Mouse (Mus musculus): ENCODE data around the gene 5730596B20Rik. TPM values are rescaled to one million over a fixed set of nuclear protein-coding genes. Genes with fewer than 3 reads are reported as not detected.

Gene 5730596B20Rik
- total and polyA plus RNA-seq, 3 experiments: 0.04 to 0.41 (median 0.35) TPM

DNA sequence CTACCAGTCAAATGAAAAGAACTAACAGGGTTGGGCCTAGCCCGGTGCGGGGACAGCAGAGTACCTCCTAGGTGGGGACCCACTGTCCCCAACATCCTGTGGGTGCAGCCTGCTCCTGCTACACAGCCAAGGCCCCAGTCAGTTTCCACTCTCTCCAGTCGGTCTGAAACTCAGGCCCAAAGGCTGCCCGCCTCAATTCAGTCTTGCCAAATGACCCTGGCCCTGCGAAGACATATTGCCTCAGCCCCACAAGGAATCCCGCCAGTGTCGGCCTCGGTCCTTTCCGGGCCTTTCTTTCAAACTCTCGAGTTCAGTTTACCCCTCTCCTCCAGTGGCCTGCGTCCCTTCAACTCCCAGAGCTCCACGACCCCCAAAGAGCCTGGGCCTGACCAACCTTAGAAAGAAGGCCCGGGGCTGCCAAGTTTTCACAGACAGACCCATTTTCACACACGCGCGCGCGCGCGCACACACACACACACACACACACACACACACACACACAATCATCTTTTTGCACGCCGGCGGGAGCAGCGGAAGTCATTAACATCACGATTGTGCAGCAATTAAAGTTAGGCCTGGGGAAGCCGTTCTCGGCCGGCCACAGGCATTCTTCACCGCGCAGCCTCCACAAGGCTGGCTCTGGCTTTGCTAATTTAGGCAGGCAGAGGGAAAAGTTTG is 22.9 kb downstream of the 5730596B20Rik start:
- peak; percentile 54 for DNase-seq

DNA sequence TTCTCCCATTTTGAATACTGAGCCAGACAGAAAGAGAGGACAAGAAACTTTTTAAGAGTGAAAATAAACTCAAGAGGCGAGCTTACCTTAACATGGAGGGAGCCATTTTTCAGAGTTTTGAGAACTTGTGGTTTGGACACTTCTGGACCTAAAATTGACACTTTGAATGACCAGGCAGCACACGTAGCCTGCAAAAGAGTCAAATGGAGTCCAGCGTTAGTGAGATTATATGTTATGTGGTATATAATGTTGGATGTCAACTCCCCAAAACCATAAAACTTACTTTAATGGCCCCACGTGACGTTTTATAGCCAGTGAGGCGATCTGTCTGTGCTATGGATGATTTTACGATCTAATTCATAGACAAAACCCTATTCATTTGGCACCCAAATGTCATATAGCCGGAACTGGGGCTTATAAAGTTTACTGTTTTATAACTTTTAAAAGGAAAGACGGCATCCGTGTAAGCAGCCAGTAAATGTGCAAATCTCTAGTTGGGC is 23.5 kb downstream of the 5730596B20Rik start:
- DNase-seq: no peak

GRCm38 (mm10) chr6:52201269-52201668 is 24.0 kb downstream of the 5730596B20Rik start:
- no peak for DNase-seq

DNA sequence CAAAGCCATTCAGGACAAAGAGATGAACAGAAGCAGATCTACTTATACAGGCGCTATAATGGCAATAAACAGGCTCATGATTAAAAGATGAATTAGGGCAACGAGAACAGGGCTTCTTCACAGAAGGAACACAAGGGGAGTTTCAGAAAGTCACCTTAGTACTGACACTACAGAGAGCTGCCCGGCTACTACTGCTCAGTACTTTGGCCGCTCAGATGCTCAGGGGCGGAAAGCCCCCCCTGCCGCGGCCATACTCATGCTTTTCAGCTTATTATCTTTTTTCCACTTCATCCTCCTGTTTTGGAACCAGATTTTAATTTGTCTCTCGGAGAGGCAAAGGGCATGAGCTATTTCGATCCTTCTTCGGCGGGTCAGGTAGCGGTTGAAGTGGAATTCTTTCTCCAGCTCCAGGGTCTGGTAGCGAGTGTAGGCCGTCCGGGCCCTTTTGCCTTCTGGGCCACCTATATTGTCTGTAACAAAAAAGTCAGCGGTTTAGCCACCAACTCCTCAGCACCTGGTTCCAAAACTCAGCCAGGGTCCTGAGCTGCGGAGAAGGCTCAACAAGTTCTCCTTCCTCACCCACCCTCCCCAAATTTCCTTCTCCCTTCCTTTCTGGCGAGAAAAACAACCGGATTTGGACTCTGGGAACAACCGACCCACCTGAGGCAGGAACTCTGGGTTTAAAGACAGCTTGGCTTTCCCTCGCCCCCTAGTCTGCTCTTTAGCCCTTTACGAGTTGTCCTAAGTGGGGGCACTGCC is 25.2 kb downstream of the 5730596B20Rik start:
- DNase-seq: no peak

GRCm38 (mm10) chr6:52203121-52203370 is 25.7 kb downstream of the 5730596B20Rik start:
- DNase-seq: peak; percentile 73

GRCm38 (mm10) chr6:52203371-52204049 is 26.2 kb downstream of the 5730596B20Rik start:
- DNase-seq: peak; percentile 76

DNA sequence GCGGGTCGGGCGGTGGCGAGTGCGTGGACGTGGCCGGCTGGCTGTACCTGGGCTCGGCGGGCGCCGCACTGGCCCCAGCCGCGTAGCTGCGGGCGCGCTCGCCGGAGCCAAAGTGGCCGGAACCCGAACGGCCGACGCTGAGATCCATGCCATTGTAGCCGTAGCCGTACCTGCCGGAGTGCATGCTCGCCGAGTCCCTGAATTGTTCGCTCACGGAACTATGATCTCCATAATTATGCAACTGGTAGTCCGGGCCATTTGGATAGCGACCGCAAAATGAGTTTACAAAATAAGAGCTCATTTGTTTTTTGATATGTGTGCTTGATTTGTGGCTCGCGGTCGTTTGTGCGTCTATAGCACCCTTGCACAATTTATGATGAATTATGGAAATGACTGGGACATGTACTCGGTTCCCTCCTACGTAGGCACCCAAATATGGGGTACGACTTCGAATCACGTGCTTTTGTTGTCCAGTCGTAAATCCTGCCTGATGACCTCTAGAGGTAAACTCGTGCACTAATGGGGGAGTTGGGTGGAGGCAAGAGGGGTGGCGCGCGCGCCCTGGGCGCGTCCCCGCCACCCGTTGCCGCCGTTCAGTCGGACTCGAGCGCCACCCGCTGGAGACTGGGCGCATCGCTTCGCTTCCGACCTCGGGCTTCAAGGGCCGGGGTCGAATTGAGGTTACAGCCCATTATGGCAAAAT is 26.9 kb downstream of the 5730596B20Rik start, which contains the start of gene Hoxa5:
TSS of gene Hoxa5 (minus strand) at position 538 of the 703 bp plus-strand sequence.
- DNase-seq: peak; percentile 92

DNA sequence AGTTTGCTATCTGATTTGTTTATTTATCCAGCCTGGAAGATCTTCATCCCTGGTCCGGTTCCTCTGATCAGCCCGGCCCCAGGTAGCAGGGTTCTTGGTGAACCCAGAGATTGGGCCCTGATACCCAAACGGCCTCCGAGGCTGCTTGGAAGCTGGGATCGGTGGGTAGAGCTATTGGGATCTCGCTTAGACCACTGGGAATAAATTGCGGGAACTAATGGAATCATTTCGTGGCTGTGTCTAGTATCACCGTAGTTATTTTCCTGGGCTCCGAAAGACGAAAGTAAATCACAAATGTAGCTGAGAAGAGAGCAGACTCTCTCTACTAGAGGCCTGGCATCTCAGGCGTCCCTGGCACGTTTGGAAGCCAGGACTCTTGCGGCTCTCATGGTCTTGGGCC is 27.9 kb downstream of the 5730596B20Rik start:
- DNase-seq: no peak

GRCm38 (mm10) chr6:52205638-52206621 is 28.6 kb downstream of the 5730596B20Rik start:
- DNase-seq: no peak

DNA sequence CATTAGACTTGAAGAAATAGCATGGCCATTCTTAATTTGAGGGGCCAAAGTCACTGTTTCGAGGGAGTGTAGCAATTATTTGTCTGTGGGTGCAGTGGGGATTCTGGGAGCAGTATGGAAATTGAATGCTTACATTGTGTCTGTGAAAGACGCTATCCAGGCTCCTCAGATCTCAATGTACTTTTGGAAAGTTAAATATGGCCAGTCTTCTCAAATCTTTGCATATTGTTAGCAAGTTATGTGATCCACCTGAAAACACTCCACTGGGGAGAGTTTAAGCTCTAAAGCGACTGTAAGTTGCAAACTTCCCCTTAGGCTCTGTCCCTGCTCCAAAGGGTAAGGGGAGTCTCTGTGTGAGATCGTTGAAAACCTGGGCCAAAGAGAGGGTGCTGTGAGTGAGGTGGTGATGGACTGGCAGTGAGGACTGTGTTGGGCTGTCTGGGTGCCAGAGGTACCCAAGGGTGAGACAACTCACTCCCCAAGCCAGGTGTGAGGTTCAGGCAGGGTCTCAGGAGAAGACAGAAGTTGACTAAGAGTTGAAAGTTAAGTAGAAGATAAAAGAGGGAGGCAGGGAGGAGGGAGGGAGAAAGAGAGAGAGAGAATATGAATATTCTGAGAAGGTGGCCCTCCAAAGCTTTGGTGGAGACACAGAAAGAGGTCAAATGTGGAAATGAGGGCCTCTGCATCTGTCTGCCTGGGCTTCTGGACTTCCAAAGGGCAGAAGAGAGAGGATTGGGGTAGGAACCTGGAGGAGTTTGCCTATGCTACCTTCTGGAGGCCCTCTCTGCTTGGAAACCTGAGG is 29.8 kb downstream of the 5730596B20Rik start:
- no peak for DNase-seq

- DNase-seq: no peak
These were observed 30.3 kb downstream of the 5730596B20Rik start for GRCm38 (mm10) chr6:52207684-52207976.

DNA sequence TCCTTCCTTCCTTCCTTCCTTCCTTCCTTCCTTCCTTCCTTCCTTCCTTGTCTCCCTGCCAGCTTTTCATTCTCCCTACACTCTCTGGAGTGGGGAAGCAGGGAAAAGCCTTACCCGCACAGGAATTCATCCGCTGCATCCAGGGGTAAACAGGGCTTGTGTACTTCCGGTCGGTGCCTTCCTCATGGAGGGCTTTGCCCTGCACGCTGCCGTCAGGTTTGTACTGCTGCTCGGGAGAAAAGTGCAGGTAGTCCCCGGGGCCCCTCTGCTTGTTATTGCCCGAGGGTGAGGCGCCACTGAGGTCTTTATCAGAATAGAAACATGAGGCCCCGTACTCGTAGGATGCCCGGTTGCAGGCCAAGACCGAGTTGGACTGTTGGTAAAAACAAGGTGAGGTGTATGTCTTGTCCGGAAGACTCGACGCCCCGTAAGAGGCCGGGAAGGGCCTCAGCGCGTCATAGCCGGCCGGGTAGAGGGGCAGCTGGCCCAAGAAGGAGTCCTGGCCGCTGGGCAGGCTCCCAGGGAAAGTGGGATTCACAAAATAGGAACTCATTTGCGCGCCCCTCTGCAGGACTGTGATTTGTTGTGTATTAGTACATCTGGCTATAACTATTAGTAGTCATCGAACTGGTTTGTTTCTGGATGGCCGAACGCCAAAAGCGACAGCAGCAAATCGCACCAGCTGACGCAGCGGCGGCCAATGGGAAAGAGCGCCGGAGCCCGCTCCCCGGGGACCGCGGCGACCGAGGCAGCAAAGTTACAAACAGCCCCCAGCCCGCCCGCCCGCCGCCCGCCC is 31.0 kb downstream of the 5730596B20Rik start, which contains the start of gene Hoxa6:
TSS of gene Hoxa6 (minus strand) at position 651 of the 796 bp plus-strand sequence.
- peak; percentile 85 for DNase-seq

- DNase-seq: peak; percentile 61
These were observed 31.8 kb downstream of the 5730596B20Rik start for GRCm38 (mm10) chr6:52208868-52209684.

DNA sequence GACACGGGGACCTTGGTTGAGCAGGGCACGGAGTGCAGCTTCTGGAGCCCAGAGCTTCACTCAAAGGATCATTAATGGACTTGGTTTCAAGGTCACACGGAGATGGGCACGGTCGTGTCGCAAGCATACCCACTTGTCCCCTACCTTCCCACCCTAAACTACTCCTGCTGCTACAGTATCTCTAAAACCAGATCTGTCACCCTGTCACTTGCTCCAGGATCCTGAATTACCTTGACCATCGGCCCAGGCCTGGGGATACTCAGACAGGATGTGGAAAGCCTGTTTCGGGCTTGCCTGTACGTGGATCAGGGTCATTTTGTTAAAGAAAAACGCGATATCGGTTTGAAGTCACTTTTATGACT is 32.4 kb downstream of the 5730596B20Rik start:
- DNase-seq: no peak

DNA sequence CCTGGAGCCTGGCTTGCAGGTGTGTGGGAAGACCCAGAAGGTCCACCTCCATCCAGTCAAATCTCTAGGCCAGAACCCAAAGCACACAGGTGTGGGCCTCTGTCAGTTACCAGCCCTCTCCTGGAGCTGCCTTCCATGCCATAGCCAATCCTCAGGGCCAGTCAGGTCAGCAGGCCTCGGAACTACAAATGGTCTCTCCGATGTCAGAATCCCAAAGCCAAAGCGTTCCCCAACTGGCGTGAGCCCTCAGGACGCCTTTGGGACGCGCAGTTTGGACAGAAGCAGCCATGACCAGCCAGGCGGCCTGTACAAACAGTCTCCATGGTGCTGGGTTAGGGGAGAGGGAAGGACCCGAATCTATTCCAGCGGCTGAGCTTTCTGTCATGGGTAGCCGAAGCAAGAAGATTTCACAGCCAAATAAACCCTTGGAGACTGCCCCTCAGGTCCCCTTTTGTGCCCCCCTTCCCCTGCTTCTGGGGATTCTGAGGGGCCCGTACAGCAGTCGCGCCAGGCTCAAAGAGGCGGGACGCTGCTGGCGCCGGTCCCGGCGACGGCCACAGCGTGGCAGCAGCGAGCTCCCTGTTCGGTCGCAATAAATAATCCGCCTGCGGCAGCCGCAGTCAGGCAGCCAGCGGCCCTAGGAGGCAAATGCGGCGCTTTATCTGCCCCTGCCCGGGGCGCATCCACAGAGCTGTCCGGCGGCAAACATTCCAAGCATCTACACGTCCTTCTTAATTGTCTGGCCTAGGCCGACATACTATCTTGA is 34.1 kb downstream of the 5730596B20Rik start:
- DNase-seq: peak; percentile 90

- DNase-seq: peak; percentile 56
These were observed 34.7 kb downstream of the 5730596B20Rik start for GRCm38 (mm10) chr6:52211961-52212360.

DNA sequence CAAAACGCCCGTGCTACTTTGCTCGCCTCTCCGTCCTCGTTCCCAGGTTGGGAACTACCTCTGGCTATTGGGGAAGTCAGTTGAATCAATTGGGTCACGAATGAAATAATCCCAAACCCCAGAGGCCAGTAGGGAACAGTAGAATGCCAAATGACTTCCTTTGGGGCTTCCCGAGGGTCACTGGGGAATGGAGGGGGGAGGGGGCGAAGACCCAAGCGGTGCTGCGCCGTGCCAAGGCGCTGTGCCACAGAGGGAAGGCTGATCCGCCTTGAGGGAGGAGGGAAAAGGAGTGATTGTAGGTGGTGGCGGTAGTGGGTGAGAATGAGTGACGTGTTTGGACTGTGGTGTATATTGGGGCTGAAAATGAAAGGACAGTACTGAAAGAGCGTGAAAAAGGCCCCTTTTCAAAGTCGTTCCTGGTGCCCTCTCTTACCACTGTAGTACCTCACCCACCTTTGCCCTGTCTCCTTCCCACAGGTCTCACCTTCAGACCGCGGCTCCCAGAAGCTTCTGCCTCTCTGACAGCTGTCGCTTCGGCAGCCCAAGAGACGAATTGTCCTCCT is 35.3 kb downstream of the 5730596B20Rik start:
- peak; percentile 79 for DNase-seq

Measured in adrenal gland, adult 2 months (tissue).